Mouse (Mus musculus) hematopoietic stem cell, adult 5-6 weeks (primary cell): ENCODE measurements at regions not wholly inside any gene's neighbourhood (a gene's known extent, or its start where the extent isn't known, plus 50 kb on each side); places are given as distances from the start of the nearest gene placed in this dataset.

ENCODE experiments used
- ATAC-seq, 2 experiments: fragments of 125-278 bp in 1 of 2; replicated peaks in 1 of 2; 2 replicates each; pipeline ENCODE4 v1.8.0; 2016 to 2017; ENCODE audit warnings: inconsistent platforms in 2 of 2, mild to moderate bottlenecking in 2 of 2, moderate number of reproducible peaks in 2 of 2, low read depth in 1 of 2, moderate TSS enrichment in 1 of 2; ENCODE audit not compliant: low FRiP score in 2 of 2, poor library complexity in 2 of 2, severe bottlenecking in 2 of 2, insufficient read depth in 1 of 2, low TSS enrichment in 1 of 2

- no peak for ATAC-seq
These were observed 64.8 kb downstream of the Dll1 start for GRCm38 (mm10) chr17:15311822-15312221.

- ATAC-seq, result no peak
These were observed 66.2 kb downstream of the Dll1 start for GRCm38 (mm10) chr17:15310465-15310864.

DNA sequence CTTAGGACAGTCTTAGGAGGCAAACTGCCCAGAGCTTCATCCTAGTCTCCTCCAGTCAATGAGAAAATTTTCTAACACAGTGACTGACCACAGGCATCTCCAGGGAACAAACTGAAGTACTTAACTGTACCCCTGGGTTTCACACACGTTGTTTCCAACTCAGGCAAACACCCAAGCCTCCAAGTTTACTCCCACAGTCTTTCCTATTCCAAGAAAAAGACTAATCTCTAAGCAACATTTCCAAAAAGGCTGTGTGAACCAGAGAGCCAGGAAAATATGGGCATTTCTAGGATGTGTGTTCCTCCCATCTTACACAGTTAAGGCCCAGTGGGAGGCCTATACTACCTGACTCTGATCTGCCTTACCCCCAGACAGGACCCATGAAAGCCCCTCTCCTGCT, 74.6 kb downstream of the Dll1 start:
- ATAC-seq, result no peak

DNA sequence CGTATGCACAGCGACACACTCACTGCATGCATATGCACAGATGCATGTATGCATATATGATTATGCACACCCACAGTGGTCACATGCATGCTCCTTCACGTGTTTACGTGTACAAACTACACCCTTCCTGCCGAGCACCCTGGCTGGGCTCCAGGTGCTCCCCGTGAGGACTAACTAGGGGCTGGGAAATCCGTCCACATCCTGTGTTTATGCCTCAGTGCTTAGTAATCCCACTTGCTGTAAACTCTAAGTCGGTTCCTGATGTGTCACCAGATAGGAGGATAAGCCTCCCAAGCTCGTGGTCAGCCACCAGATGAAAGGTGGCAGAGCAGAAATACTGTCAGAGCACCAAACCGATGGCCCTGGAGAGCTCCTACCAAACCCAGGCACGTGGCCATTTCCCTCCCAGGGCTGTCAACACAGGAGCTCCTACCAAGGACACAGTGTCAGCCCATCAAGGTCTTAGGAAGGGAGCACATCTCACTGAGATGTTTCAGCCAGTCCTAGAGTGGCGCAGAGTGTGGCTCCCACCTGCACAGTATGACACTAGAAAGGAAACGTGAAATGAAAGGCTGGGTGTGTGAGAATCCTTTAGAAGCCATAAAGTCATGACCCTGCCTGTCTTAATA, 76.8 kb downstream of the Dll1 start:
- peak in 1 of 2 experiments; percentile 21; a peak in 2 of 4 replicates for ATAC-seq

GRCm38 (mm10) chr17:15294165-15294585, 82.5 kb downstream of the Dll1 start:
- no peak for ATAC-seq

GRCm38 (mm10) chr17:15292490-15293070, 84.1 kb downstream of the Dll1 start:
- ATAC-seq, result no peak

DNA sequence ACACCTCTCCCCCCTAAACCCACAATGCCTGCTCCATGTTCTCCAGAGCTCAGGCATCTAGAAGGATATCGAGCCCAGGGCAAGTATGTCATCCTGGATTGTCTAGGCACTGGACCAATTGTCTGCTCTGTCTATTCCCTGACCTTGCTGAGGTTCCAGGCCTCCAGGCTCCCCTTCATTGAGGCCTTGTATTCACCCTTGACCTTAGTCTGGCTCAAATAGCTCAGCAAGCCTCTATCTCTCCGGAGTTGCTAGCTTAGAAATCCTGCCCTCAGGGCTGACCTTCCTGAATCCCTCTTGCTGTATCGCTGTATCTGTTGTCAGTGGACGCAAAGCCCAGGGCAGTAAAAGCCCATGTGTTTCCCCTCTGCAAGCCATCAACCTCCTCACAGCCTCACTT, 85.0 kb downstream of the Dll1 start:
- ATAC-seq, result no peak

DNA sequence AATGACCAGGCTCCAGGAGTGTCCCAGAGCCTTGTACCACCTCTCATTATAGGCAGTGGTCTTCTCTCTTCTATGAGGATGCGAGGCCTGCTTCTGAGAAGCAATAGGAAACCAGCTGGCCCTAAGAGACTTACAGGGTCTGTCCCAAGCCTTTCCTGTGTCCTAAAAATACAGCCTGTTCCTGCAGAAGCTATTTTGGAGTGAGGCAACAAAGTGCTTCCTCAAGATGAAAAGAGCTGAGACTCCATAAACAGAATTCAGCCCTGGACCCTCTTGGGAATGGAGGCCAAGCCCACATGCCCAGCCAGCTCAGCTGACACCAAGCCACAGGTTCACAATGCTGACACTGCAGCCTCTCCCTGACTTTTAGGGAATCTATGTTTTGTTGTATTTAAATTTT, 86.3 kb downstream of the Dll1 start:
- no peak for ATAC-seq

GRCm38 (mm10) chr17:15289062-15289461, 87.6 kb downstream of the Dll1 start:
- no peak for ATAC-seq

GRCm38 (mm10) chr17:15288640-15289039, 88.0 kb downstream of the Dll1 start:
- ATAC-seq, result no peak

- no peak for ATAC-seq
These were observed 90.1 kb downstream of the Dll1 start for GRCm38 (mm10) chr17:15286596-15286995.

DNA sequence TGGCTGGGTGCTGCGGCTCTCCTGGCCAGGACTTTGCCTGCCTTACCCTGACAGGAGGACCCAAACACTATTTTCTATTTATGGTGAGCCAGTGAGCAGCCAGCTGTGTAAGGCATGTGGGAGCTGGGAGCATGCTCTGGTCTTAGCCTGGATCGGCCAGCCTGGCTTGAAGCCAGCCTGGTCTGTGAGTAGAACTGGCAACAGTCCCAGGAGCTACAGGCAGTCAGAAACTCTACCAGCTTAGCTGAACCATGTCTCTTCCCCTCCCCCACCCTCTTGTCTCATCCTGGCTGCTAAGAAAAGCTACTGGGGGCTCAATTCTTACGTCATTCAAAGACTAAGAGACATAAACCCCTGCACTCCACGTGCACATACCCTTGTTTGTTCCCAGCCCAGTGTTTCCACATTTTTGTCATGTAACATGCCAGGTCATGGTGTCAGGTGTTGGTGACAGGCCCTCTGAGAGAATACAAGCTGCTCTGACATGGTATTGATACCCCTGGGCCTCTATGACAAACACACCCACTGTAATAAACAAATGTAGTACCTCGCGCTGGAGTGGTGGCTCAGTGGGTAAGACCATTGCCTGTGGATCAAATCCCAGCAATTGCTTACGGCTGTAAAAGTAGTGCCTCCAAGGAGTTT, 91.2 kb downstream of the Dll1 start:
- ATAC-seq, result peak in 1 of 2 experiments; percentile 16; a peak in 1 of 4 replicates

- ATAC-seq, result 0 out of 4 replicates have a peak, but pooled peaks of 1 of the 2 experiments have one; percentile 29
These were observed 106.8 kb downstream of the Dll1 start for GRCm38 (mm10) chr17:15269905-15270304.

GRCm38 (mm10) chr17:15269056-15269612, 107.5 kb downstream of the Dll1 start:
- ATAC-seq, result peak; percentile 95 to 97

GRCm38 (mm10) chr17:15267721-15268120, 109.0 kb downstream of the Dll1 start:
- ATAC-seq, result no peak

DNA sequence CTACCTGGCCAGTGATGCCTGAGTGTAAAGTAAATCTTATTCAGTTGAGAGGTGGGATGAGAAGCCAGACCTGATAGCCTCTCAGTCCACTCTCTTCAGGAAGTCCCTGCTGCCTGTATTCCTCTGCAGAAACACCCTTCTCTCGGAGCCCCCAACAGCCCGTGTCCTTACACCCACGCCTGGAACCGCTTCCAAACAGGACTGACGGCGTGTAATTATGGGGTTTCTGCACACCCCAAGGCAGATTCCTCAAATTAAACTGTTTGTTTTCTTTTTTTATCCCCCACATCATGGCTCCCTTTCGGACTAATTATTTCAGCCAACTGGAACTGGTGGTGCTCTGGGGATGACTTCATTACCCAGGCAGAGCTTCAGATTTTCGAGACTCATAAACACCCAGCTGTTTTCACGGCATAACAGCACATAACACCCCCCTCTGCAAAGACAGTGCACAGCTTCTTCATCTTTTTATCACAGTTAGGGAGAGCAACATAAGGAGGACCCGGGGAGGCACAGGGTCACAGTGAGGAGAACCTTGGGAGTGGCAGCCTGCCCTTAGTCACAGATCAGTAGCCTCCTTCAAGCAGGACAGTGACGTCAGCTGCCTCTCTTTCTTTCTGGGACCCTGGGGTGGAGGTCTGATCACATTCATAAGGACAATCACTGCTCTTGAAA, 117.1 kb downstream of the Dll1 start:
- no peak for ATAC-seq

DNA sequence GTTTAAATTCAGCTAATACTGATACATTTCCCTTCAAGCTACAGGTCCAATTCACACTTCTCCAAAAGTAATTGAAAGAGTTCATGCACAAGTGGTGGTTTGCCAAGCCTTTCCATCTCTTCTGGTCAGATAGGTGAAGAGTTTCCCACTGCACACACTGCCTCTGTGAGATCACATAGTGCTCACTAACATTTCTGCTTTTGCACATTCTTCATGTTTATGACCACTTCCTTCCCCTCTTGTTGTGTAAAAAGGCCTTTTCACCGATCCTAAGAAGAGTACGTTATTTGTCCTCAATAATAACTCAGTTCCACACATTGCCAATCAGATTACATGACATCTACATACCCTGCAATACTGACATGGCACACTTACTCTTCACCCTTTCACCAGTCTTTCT, 120.8 kb downstream of the Dll1 start:
- peak; percentile 21 to 52; a peak in 3 of 4 replicates for ATAC-seq

- no peak for ATAC-seq
These were observed 122.9 kb downstream of the Dll1 start for GRCm38 (mm10) chr17:15253785-15254184.
